Mouse (Mus musculus): ENCODE measurements around the gene Egfl7. TPM values are rescaled to one million over a fixed set of nuclear protein-coding genes. Genes with fewer than 3 reads are reported as not detected.

The Egfl7 gene
- polyA plus RNA-seq, 1 experiment = 96.8 TPM

- Histone ChIP-seq H3K27me3 (ENCODE audit: control insufficient read depth, insufficient read depth, low read length) (no peaks in the 10 kb centered on the region), H3K36me3 (ENCODE audit: control insufficient read depth, insufficient read depth, low read length) (no peaks in the 10 kb centered on the region), H3K27ac (ENCODE audit: insufficient read depth, low read depth, low read length) (peak overlapping the region; percentile 18; the same call in 1 of the 2 replicates), H3K4me1 (ENCODE audit: control insufficient read depth, insufficient read depth, insufficient read length, low read length) (peaks cover 28% of the 10 kb centered on the region), H3K4me3 (ENCODE audit: low read depth, low read length) (no peak overlapping the region)
- TF ChIP-seq POLR2A (IDR thresholded peaks at IDR 0.05; ENCODE audit: low read depth, low read length) (no peak), CTCF (IDR thresholded peaks at IDR 0.05; ENCODE audit: extremely low read depth, insufficient read length, insufficient replicate concordance, low read depth, low read length) (no peak)
- 46% methylated on average over 3 of the region's 3 CpGs for WGBS
Measured at GRCm38 (mm10) chr2:26550205-26550604, 29.6 kb upstream of the Egfl7 start.

- 33% methylated on average over 3 of the region's 3 CpGs for WGBS
- Histone ChIP-seq H3K27me3 (ENCODE audit: control insufficient read depth, insufficient read depth, low read length) (no peaks in the 10 kb centered on the region), H3K4me1 (ENCODE audit: control insufficient read depth, insufficient read depth, insufficient read length, low read length) (peaks cover 30% of the 10 kb centered on the region), H3K36me3 (ENCODE audit: control insufficient read depth, insufficient read depth, low read length) (no peaks in the 10 kb centered on the region), H3K4me3 (ENCODE audit: low read depth, low read length) (no peak overlapping the region), H3K27ac (ENCODE audit: insufficient read depth, low read depth, low read length) (no peak overlapping the region)
- TF ChIP-seq CTCF (IDR thresholded peaks at IDR 0.05; ENCODE audit: extremely low read depth, insufficient read length, insufficient replicate concordance, low read depth, low read length) (no peak), POLR2A (IDR thresholded peaks at IDR 0.05; ENCODE audit: low read depth, low read length) (no peak)
Measured at GRCm38 (mm10) chr2:26550777-26551176, 29.0 kb upstream of the Egfl7 start.

- no peak for TF ChIP-seq CTCF (IDR thresholded peaks at IDR 0.05; ENCODE audit: extremely low read depth, insufficient read length, insufficient replicate concordance, low read depth, low read length)
- no peak overlapping the region for H3K27ac ChIP-seq (ENCODE audit: insufficient read depth, low read depth, low read length)
- peaks cover 33% of the 10 kb centered on the region for H3K4me1 ChIP-seq (ENCODE audit: control insufficient read depth, insufficient read depth, insufficient read length, low read length)
- 80% methylated on average over 8 of the region's 8 CpGs for WGBS
- no peaks in the 10 kb centered on the region for H3K27me3 ChIP-seq (ENCODE audit: control insufficient read depth, insufficient read depth, low read length)
- H3K36me3 ChIP-seq (ENCODE audit: control insufficient read depth, insufficient read depth, low read length) = no peaks in the 10 kb centered on the region
- no peak overlapping the region for H3K4me3 ChIP-seq (ENCODE audit: low read depth, low read length)
Measured at GRCm38 (mm10) chr2:26551446-26551845, 28.4 kb upstream of the Egfl7 start.

- Histone ChIP-seq H3K4me3 (ENCODE audit: low read depth, low read length) (no peak overlapping the region), H3K27ac (ENCODE audit: insufficient read depth, low read depth, low read length) (no peak overlapping the region), H3K36me3 (ENCODE audit: control insufficient read depth, insufficient read depth, low read length) (no peaks in the 10 kb centered on the region), H3K27me3 (ENCODE audit: control insufficient read depth, insufficient read depth, low read length) (no peaks in the 10 kb centered on the region), H3K4me1 (ENCODE audit: control insufficient read depth, insufficient read depth, insufficient read length, low read length) (peaks cover 29% of the 10 kb centered on the region)
- TF ChIP-seq CTCF (IDR thresholded peaks at IDR 0.05; ENCODE audit: extremely low read depth, insufficient read length, insufficient replicate concordance, low read depth, low read length) = no peak
- no peak for TF ChIP-seq POLR2A (IDR thresholded peaks at IDR 0.05; ENCODE audit: low read depth, low read length)
- WGBS = 97% methylated on average over 2 of the region's 2 CpGs
Measured at GRCm38 (mm10) chr2:26552066-26552465, 27.7 kb upstream of the Egfl7 start.

- Histone ChIP-seq H3K4me3 (ENCODE audit: low read depth, low read length) (no peak overlapping the region), H3K4me1 (ENCODE audit: control insufficient read depth, insufficient read depth, insufficient read length, low read length) (peaks cover 27% of the 10 kb centered on the region), H3K27ac (ENCODE audit: insufficient read depth, low read depth, low read length) (no peak overlapping the region), H3K27me3 (ENCODE audit: control insufficient read depth, insufficient read depth, low read length) (no peaks in the 10 kb centered on the region), H3K36me3 (ENCODE audit: control insufficient read depth, insufficient read depth, low read length) (no peaks in the 10 kb centered on the region)
- 54% methylated on average over 9 of the region's 9 CpGs for WGBS
- TF ChIP-seq CTCF (IDR thresholded peaks at IDR 0.05; ENCODE audit: extremely low read depth, insufficient read length, insufficient replicate concordance, low read depth, low read length) (no peak), POLR2A (IDR thresholded peaks at IDR 0.05; ENCODE audit: low read depth, low read length) (no peak)
Measured at GRCm38 (mm10) chr2:26553904-26554303, 25.9 kb upstream of the Egfl7 start.

- TF ChIP-seq CTCF (IDR thresholded peaks at IDR 0.05; ENCODE audit: extremely low read depth, insufficient read length, insufficient replicate concordance, low read depth, low read length) = no peak
- TF ChIP-seq POLR2A (IDR thresholded peaks at IDR 0.05; ENCODE audit: low read depth, low read length) = no peak
- WGBS = 44% methylated on average over 4 of the region's 4 CpGs
- Histone ChIP-seq H3K4me3 (ENCODE audit: low read depth, low read length) (no peak overlapping the region), H3K36me3 (ENCODE audit: control insufficient read depth, insufficient read depth, low read length) (no peaks in the 10 kb centered on the region), H3K27me3 (ENCODE audit: control insufficient read depth, insufficient read depth, low read length) (no peaks in the 10 kb centered on the region), H3K4me1 (ENCODE audit: control insufficient read depth, insufficient read depth, insufficient read length, low read length) (peaks cover 19% of the 10 kb centered on the region), H3K27ac (ENCODE audit: insufficient read depth, low read depth, low read length) (no peak overlapping the region)
Measured at GRCm38 (mm10) chr2:26555076-26555475, 24.7 kb upstream of the Egfl7 start.

GRCm38 (mm10) chr2:26556535-26556993 lies 23.2 kb upstream of the Egfl7 start:
- Histone ChIP-seq H3K4me3 (ENCODE audit: low read depth, low read length) (no peak overlapping the region), H3K36me3 (ENCODE audit: control insufficient read depth, insufficient read depth, low read length) (no peaks in the 10 kb centered on the region), H3K27ac (ENCODE audit: insufficient read depth, low read depth, low read length) (no peak overlapping the region), H3K4me1 (ENCODE audit: control insufficient read depth, insufficient read depth, insufficient read length, low read length) (peaks cover 12% of the 10 kb centered on the region), H3K27me3 (ENCODE audit: control insufficient read depth, insufficient read depth, low read length) (no peaks in the 10 kb centered on the region)
- WGBS = 34% methylated on average over 4 of the region's 4 CpGs
- TF ChIP-seq POLR2A (IDR thresholded peaks at IDR 0.05; ENCODE audit: low read depth, low read length) (no peak), CTCF (IDR thresholded peaks at IDR 0.05; ENCODE audit: extremely low read depth, insufficient read length, insufficient replicate concordance, low read depth, low read length) (no peak)

Data from small intestine, adult 2 months (tissue).